Mouse (Mus musculus) neural tube, embryonic 14.5 days (tissue): Measurements from ENCODE around the gene Strc. TPM values are rescaled to one million over a fixed set of nuclear protein-coding genes. Genes with fewer than 3 reads are reported as not detected.

ENCODE experiments used
- ATAC-seq: fragments of 200-750 bp; cut with Nextera tagmentation; 2 replicates; pipeline ENCODE4 v1.8.0; 2017; ENCODE audit warnings: low read depth, mild to moderate bottlenecking, moderate TSS enrichment, moderate library complexity
- H3K27ac ChIP-seq: fragments of 300-500 bp; sonication (generic); 2 replicates; pipeline ENCODE4 v1.5.1; 2014; ENCODE audit warnings: low read depth, mild to moderate bottlenecking, control low read depth, low read length, moderate library complexity, mixed read lengths
- H3K27me3 ChIP-seq: fragments of 300-500 bp; sonication (generic); 2 replicates; pipeline ENCODE4 v1.6.1; 2014; ENCODE audit warnings: low read length; ENCODE audit not compliant: control insufficient read depth, insufficient read depth
- H3K36me3 ChIP-seq: fragments of 300-500 bp; sonication (generic); 2 replicates; pipeline ENCODE4 v1.6.1; 2014; ENCODE audit warnings: low read length, mixed read lengths; ENCODE audit not compliant: control insufficient read depth, insufficient read depth
- H3K4me1 ChIP-seq: fragments of 300-500 bp; sonication (generic); 2 replicates; pipeline ENCODE4 v1.6.1; 2014; ENCODE audit warnings: low read length; ENCODE audit not compliant: control insufficient read depth, insufficient read depth
- H3K4me2 ChIP-seq: fragments of 300-500 bp; sonication (generic); 2 replicates; pipeline ENCODE4 v1.6.1; 2014; ENCODE audit warnings: mild to moderate bottlenecking, low read depth, low read length, control low read depth
- H3K4me3 ChIP-seq: fragments of 300-500 bp; sonication (generic); 2 replicates; pipeline ENCODE4 v1.5.1; 2014; ENCODE audit warnings: low read depth, low read length, control low read depth, mixed read lengths
- H3K9ac ChIP-seq: fragments of 300-500 bp; sonication (generic); replicated peaks from 2 replicates; pipeline ENCODE4 v1.6.1; 2014; ENCODE audit warnings: low read depth, mild to moderate bottlenecking, control low read depth, low read length, mixed read lengths
- H3K9me3 ChIP-seq: fragments of 300-500 bp; sonication (generic); 2 replicates; pipeline ENCODE4 v1.6.1; 2016; ENCODE audit warnings: low read length; ENCODE audit not compliant: control insufficient read depth
- WGBS: fragments of 180-500 bp; shearing (Covaris S2); extraction: QIAGEN DNeasy Blood & Tissue Kit; methylation state at CpG from one replicate; pipeline ENCODE4 v1.1.7; 2014; 5-methylcytosine and 5-hydroxymethylcytosine counted together
- polyA plus RNA-seq: library from polyadenylated mRNA; unstranded; fragments of >200 nt; fragmentation: Nextera tagmentation; extraction: Ambion mirVana; gene quantifications from 2 replicates; pipeline ENCODE4 v1.2.1, GENCODE M21; 2014

Strc gene
- polyA plus RNA-seq, 1 experiment from 2014 or later: not detected

- no peaks in the 10 kb centered on the region for H3K36me3 ChIP-seq
- no peak overlapping the region for H3K4me3 ChIP-seq
- H3K4me2 ChIP-seq: no peak overlapping the region
- no peak overlapping the region for H3K9ac ChIP-seq
- no peak for ATAC-seq
- H3K9me3 ChIP-seq: no peaks in the 10 kb centered on the region
- H3K4me1 ChIP-seq: no peaks in the 10 kb centered on the region
- 90% methylated on average over 3 of the region's 3 CpGs for WGBS
- no peak overlapping the region for H3K27ac ChIP-seq
- H3K27me3 ChIP-seq: peaks cover 2% of the 10 kb centered on the region; the same call in 1 of the 2 replicates
Observed at GRCm38 (mm10) chr2:121363656-121364055, 23.3 kb downstream of the Strc start.

GRCm38 (mm10) chr2:121359461-121359860 lies 27.5 kb downstream of the Strc start:
- no peak for ATAC-seq

GRCm38 (mm10) chr2:121358381-121358780 lies 28.6 kb downstream of the Strc start:
- Histone ChIP-seq H3K4me1 (0 out of 2 replicates have a peak, but pooled peaks cover 11% of the 10 kb centered on the region), H3K9ac (peak overlapping the region; percentile 64), H3K4me2 (peak overlapping the region; percentile 54), H3K4me3 (peak overlapping the region; percentile 43), H3K9me3 (no peaks in the 10 kb centered on the region), H3K27me3 (peaks cover 6% of the 10 kb centered on the region), H3K27ac (peak overlapping the region; percentile 62), H3K36me3 (no peaks in the 10 kb centered on the region)
- WGBS: 1% methylated on average over 16 of the region's 16 CpGs
- peak; percentile 77 for ATAC-seq

More at GRCm38 (mm10) chr2:121359461-121359860, 27.5 kb downstream of the Strc start:
- Histone ChIP-seq H3K9me3 (no peaks in the 10 kb centered on the region), H3K4me1 (0 out of 2 replicates have a peak, but pooled peaks cover 6% of the 10 kb centered on the region), H3K4me3 (peak overlapping the region; percentile 43; the same call in 1 of the 2 replicates), H3K27ac (no peak overlapping the region), H3K27me3 (peaks cover 6% of the 10 kb centered on the region), H3K36me3 (no peaks in the 10 kb centered on the region), H3K4me2 (peak overlapping the region; percentile 54), H3K9ac (no peak overlapping the region)
- WGBS: 51% methylated on average over 4 of the region's 4 CpGs

- whole genome bisulfite sequencing: 5% methylated on average over 4 of the region's 4 CpGs
- Histone ChIP-seq H3K36me3 (no peaks in the 10 kb centered on the region), H3K9ac (peak overlapping the region; percentile 64), H3K4me3 (peak overlapping the region; percentile 43; the same call in 1 of the 2 replicates), H3K4me1 (0 out of 2 replicates have a peak, but pooled peaks cover 11% of the 10 kb centered on the region), H3K4me2 (peak overlapping the region; percentile 54), H3K9me3 (no peaks in the 10 kb centered on the region), H3K27me3 (peaks cover 6% of the 10 kb centered on the region), H3K27ac (0 out of 2 replicates have a peak overlapping the region, but pooled peaks have one; percentile 62)
- ATAC-seq: no peak
Observed at GRCm38 (mm10) chr2:121357961-121358360, 29.0 kb downstream of the Strc start.

- 69% methylated on average over 5 of the region's 5 CpGs for WGBS
Observed at GRCm38 (mm10) chr2:121357494-121357893, 29.5 kb downstream of the Strc start, which contains the start of gene Ckmt1. TSS of gene Ckmt1 (plus strand) at chr2:121357714.

GRCm38 (mm10) chr2:121354820-121355592 lies 32.0 kb downstream of the Strc start, which contains the start of gene Ppip5k1:
TSS of gene Ppip5k1 (minus strand) at chr2:121355396.
- peak within 1 kb of the TSS; percentile 85 for H3K27ac ChIP-seq
- peak within 1 kb of the TSS; percentile 75 for H3K4me2 ChIP-seq
- 0 out of 2 replicates have a peak, but pooled peaks cover 11% of the 10 kb centered on the region for H3K4me1 ChIP-seq
- 1% methylated on average over 58 of the region's 58 CpGs for WGBS
- H3K9me3 ChIP-seq: no peaks in the 10 kb centered on the region
- H3K27me3 ChIP-seq: peaks cover 6% of the 10 kb centered on the region
- ATAC-seq: peak; percentile 95
- peak within 1 kb of the TSS; percentile 76 for H3K9ac ChIP-seq
- no peaks in the 10 kb centered on the region for H3K36me3 ChIP-seq
- H3K4me3 ChIP-seq: peak within 1 kb of the TSS; percentile 64

More at GRCm38 (mm10) chr2:121357494-121357893, 29.5 kb downstream of the Strc start, which contains the start of gene Ckmt1:
- Histone ChIP-seq H3K9ac (peak within 1 kb of the TSS; percentile 64), H3K36me3 (no peaks in the 10 kb centered on the region), H3K27ac (peak within 1 kb of the TSS; percentile 62; the same call in 1 of the 2 replicates), H3K4me1 (0 out of 2 replicates have a peak, but pooled peaks cover 11% of the 10 kb centered on the region), H3K4me3 (peak within 1 kb of the TSS; percentile 43), H3K27me3 (peaks cover 6% of the 10 kb centered on the region), H3K9me3 (no peaks in the 10 kb centered on the region), H3K4me2 (peak within 1 kb of the TSS; percentile 54)
- ATAC-seq: no peak

GRCm38 (mm10) chr2:121354378-121354777 lies 32.6 kb downstream of the Strc start:
- WGBS: 3% methylated on average over 6 of the region's 6 CpGs
- Histone ChIP-seq H3K36me3 (no peaks in the 10 kb centered on the region), H3K27ac (peak overlapping the region; percentile 85), H3K4me3 (peak overlapping the region; percentile 64), H3K4me2 (peak overlapping the region; percentile 75), H3K9ac (peak overlapping the region; percentile 76), H3K4me1 (0 out of 2 replicates have a peak, but pooled peaks cover 11% of the 10 kb centered on the region), H3K9me3 (no peaks in the 10 kb centered on the region), H3K27me3 (peaks cover 6% of the 10 kb centered on the region)
- no peak for ATAC-seq

GRCm38 (mm10) chr2:121353156-121353555 lies 33.8 kb downstream of the Strc start:
- 79% methylated on average over 8 of the region's 8 CpGs for WGBS
- Histone ChIP-seq H3K27me3 (peaks cover 3% of the 10 kb centered on the region; the same call in 1 of the 2 replicates), H3K36me3 (no peaks in the 10 kb centered on the region), H3K4me1 (0 out of 2 replicates have a peak, but pooled peaks cover 8% of the 10 kb centered on the region), H3K9ac (no peak overlapping the region), H3K4me3 (no peak overlapping the region), H3K27ac (no peak overlapping the region), H3K9me3 (no peaks in the 10 kb centered on the region), H3K4me2 (no peak overlapping the region)
- ATAC-seq: no peak

GRCm38 (mm10) chr2:121339057-121339456 lies 47.9 kb downstream of the Strc start:
- no peak overlapping the region for H3K4me2 ChIP-seq
- H3K4me1 ChIP-seq: no peaks in the 10 kb centered on the region
- H3K9ac ChIP-seq: no peak overlapping the region
- no peak for ATAC-seq
- no peaks in the 10 kb centered on the region for H3K27me3 ChIP-seq
- H3K27ac ChIP-seq: no peak overlapping the region
- H3K9me3 ChIP-seq: no peaks in the 10 kb centered on the region
- no peak overlapping the region for H3K4me3 ChIP-seq
- H3K36me3 ChIP-seq: peaks cover 8% of the 10 kb centered on the region; the same call in 1 of the 2 replicates
